Mouse (Mus musculus): ENCODE measurements around the gene Ajuba. TPM values are rescaled to one million over a fixed set of nuclear protein-coding genes. Genes with fewer than 3 reads are reported as not detected.
"Not testable (repeated sequence)": the region's sequence is repeated elsewhere in the genome, so short reads cannot be mapped to it uniquely, and the experiment has no call there.

Gene Ajuba
- 3.4 and 3.5 TPM in 2 replicates for polyA plus RNA-seq (2012; rRNA removed)

- DNase-seq (ENCODE audit: low read depth, low spot score), result peak; percentile 61
- under 1% methylated on average over 66 of the region's 66 CpGs for WGBS
Measured at GRCm38 (mm10) chr14:54577089-54577982, at the start of gene Ajuba. Gene Ajuba, minus strand, starts transcription at chr14:54577558.

GRCm38 (mm10) chr14:54624976-54625375 lies 47.6 kb upstream of the Ajuba start:
- WGBS, result 85% methylated on average over 10 of the region's 10 CpGs
- no peak for DNase-seq (ENCODE audit: low read depth, low spot score)

GRCm38 (mm10) chr14:54623334-54623733 lies 46.0 kb upstream of the Ajuba start:
- WGBS, result 76% methylated on average over 6 of the region's 6 CpGs
- DNase-seq (ENCODE audit: low read depth, low spot score), result no peak

- DNase-seq (ENCODE audit: low read depth, low spot score), result no peak
- 95% methylated on average over 1 of the region's 1 CpGs for WGBS
Measured at GRCm38 (mm10) chr14:54621133-54621532, 43.8 kb upstream of the Ajuba start, which contains the start of gene Psmb11. Gene Psmb11, plus strand, starts transcription at chr14:54621433.

GRCm38 (mm10) chr14:54617897-54618365 lies 40.6 kb upstream of the Ajuba start, which contains the start of gene Psmb5:
Gene Psmb5, minus strand, starts transcription at chr14:54618022.
- DNase-seq (ENCODE audit: low read depth, low spot score), result no peak
- 1% methylated on average over 25 of the region's 25 CpGs for WGBS

GRCm38 (mm10) chr14:54617152-54617896 lies 40.0 kb upstream of the Ajuba start:
- WGBS, result 2% methylated on average over 38 of the region's 38 CpGs
- no peak for DNase-seq (ENCODE audit: low read depth, low spot score)

GRCm38 (mm10) chr14:54616226-54616825 lies 39.0 kb upstream of the Ajuba start:
- WGBS, result 94% methylated on average over 16 of the region's 16 CpGs
- DNase-seq (ENCODE audit: low read depth, low spot score), result no peak

- WGBS, result 92% methylated on average over 16 of the region's 16 CpGs
- DNase-seq (ENCODE audit: low read depth, low spot score), result not testable (repeated sequence)
Measured at GRCm38 (mm10) chr14:54614130-54614529, 36.8 kb upstream of the Ajuba start.

GRCm38 (mm10) chr14:54610648-54611047 lies 33.3 kb upstream of the Ajuba start:
- no peak for DNase-seq (ENCODE audit: low read depth, low spot score)
- 85% methylated on average over 6 of the region's 6 CpGs for WGBS

- DNase-seq (ENCODE audit: low read depth, low spot score), result no peak
Measured at GRCm38 (mm10) chr14:54609962-54610361, 32.6 kb upstream of the Ajuba start.

GRCm38 (mm10) chr14:54609245-54609644 lies 31.9 kb upstream of the Ajuba start:
- no peak for DNase-seq (ENCODE audit: low read depth, low spot score)
- 68% methylated on average over 4 of the region's 4 CpGs for WGBS

More at GRCm38 (mm10) chr14:54609962-54610361, 32.6 kb upstream of the Ajuba start:
- 74% methylated on average over 4 of the region's 4 CpGs for WGBS

GRCm38 (mm10) chr14:54607226-54607625 lies 29.9 kb upstream of the Ajuba start:
- 70% methylated on average over 8 of the region's 8 CpGs for WGBS
- DNase-seq (ENCODE audit: low read depth, low spot score), result no peak

GRCm38 (mm10) chr14:54605752-54606321 lies 28.5 kb upstream of the Ajuba start, which contains the start of gene 4931414P19Rik:
Gene 4931414P19Rik, minus strand, starts transcription at chr14:54605993.
- no peak for DNase-seq (ENCODE audit: low read depth, low spot score)
- 1% methylated on average over 39 of the region's 39 CpGs for WGBS

- no peak for DNase-seq (ENCODE audit: low read depth, low spot score)
- WGBS, result 81% methylated on average over 8 of the region's 8 CpGs
Measured at GRCm38 (mm10) chr14:54603686-54604085, 26.3 kb upstream of the Ajuba start.

GRCm38 (mm10) chr14:54603038-54603654 lies 25.8 kb upstream of the Ajuba start:
- DNase-seq (ENCODE audit: low read depth, low spot score), result peak; percentile 95
- WGBS, result under 1% methylated on average over 46 of the region's 46 CpGs

GRCm38 (mm10) chr14:54602613-54603012 lies 25.3 kb upstream of the Ajuba start:
- DNase-seq (ENCODE audit: low read depth, low spot score), result no peak
- WGBS, result 42% methylated on average over 4 of the region's 4 CpGs

GRCm38 (mm10) chr14:54601601-54602000 lies 24.2 kb upstream of the Ajuba start:
- WGBS, result 80% methylated on average over 2 of the region's 2 CpGs
- DNase-seq (ENCODE audit: low read depth, low spot score), result no peak

- 86% methylated on average over 7 of the region's 7 CpGs for WGBS
- DNase-seq (ENCODE audit: low read depth, low spot score), result no peak
Measured at GRCm38 (mm10) chr14:54597084-54597483, 19.7 kb upstream of the Ajuba start.
